Mouse (Mus musculus) intestine, embryonic 14.5 days (tissue): ENCODE results near the gene Pbx1. TPM values are rescaled to one million over a fixed set of nuclear protein-coding genes. Genes with fewer than 3 reads are reported as not detected.

Experiments
- ATAC-seq: fragments of 200-750 bp; cut with Nextera tagmentation; replicated peaks from 2 replicates; pipeline ENCODE4 v1.8.0; 2017; ENCODE audit warnings: low read depth, moderate number of reproducible peaks, moderate TSS enrichment, moderate library complexity; ENCODE audit not compliant: low FRiP score, low TSS enrichment
- DNase-seq: peaks from one replicate; pipeline ENCODE4 v3.0.0-alpha.2; 2018; ENCODE audit warnings: low spot score
- H3K27ac ChIP-seq: fragments of 300-500 bp; sonication (generic); 2 replicates; pipeline ENCODE4 v1.5.1; 2014; ENCODE audit warnings: low read depth, mild to moderate bottlenecking, control low read depth
- H3K27me3 ChIP-seq: fragments of 300-500 bp; sonication (generic); replicated peaks from 2 replicates; pipeline ENCODE4 v1.6.1; 2014; ENCODE audit warnings: low read length, control low read depth; ENCODE audit not compliant: control insufficient read depth, insufficient read depth
- H3K36me3 ChIP-seq: fragments of 300-500 bp; sonication (generic); 2 replicates; pipeline ENCODE4 v1.6.1; 2014; ENCODE audit warnings: low read length, control low read depth; ENCODE audit not compliant: control insufficient read depth, insufficient read depth
- H3K4me1 ChIP-seq: fragments of 300-500 bp; sonication (generic); replicated peaks from 2 replicates; pipeline ENCODE4 v1.6.1; 2014; ENCODE audit warnings: low read length, control low read depth, mixed read lengths; ENCODE audit not compliant: control insufficient read depth, insufficient read depth
- H3K4me2 ChIP-seq: fragments of 300-500 bp; sonication (generic); 2 replicates; pipeline ENCODE4 v1.6.1; 2014; ENCODE audit warnings: low read length
- H3K4me3 ChIP-seq: fragments of 300-500 bp; sonication (generic); 2 replicates; pipeline ENCODE4 v1.5.1; 2014; ENCODE audit warnings: low read depth, low read length, control low read depth, mixed read lengths
- H3K9ac ChIP-seq: fragments of 300-500 bp; sonication (generic); 2 replicates; pipeline ENCODE4 v1.6.1; 2014; ENCODE audit warnings: mild to moderate bottlenecking, low read length
- H3K9me3 ChIP-seq: fragments of 300-500 bp; sonication (generic); 2 replicates; pipeline ENCODE4 v1.6.1; 2016; ENCODE audit warnings: low read length, control low read depth; ENCODE audit not compliant: control insufficient read depth
- WGBS: fragments of 180-500 bp; shearing (Covaris S2); extraction: QIAGEN DNeasy Blood & Tissue Kit; methylation state at CpG from one replicate; pipeline ENCODE4 v1.1.7; 2014; 5-methylcytosine and 5-hydroxymethylcytosine counted together
- polyA plus RNA-seq: library from polyadenylated mRNA; unstranded; fragments of >200 nt; fragmentation: Nextera tagmentation; extraction: Ambion mirVana; gene quantifications from 2 replicates; pipeline ENCODE4 v1.2.1, GENCODE M21; 2014

The Pbx1 gene
- polyA plus RNA-seq, 1 experiment from 2014 or later: 37.3 TPM

DNA sequence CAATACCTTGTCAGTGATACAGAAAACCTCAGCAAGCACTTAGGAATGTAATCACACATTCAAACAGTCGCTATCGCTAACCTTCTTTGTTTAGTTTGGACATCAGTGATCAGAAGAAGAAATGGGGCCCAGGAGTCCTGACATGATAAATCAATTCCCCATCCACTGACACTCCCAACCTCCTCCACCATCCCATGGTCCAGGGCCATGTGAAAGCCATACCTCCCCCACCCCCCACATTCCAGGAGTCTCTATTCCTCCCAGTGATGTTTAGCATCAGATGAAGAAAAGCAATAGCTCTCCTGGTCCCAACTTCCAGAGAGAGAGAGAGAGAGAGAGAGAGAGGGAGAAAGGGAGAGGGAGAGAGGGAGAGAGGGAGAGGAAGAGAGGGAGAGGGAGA, 28.5 kb downstream of the Pbx1 start:
- no peak overlapping the region for H3K9ac ChIP-seq
- H3K36me3 ChIP-seq: peaks cover 13% of the 10 kb centered on the region
- H3K27ac ChIP-seq: no peak overlapping the region
- H3K27me3 ChIP-seq: no peaks in the 10 kb centered on the region
- whole genome bisulfite sequencing: 26% methylated on average over 2 of the region's 2 CpGs
- no peak overlapping the region for H3K4me3 ChIP-seq
- no peak overlapping the region for H3K4me2 ChIP-seq
- H3K9me3 ChIP-seq: no peaks in the 10 kb centered on the region
- no peak for ATAC-seq
- H3K4me1 ChIP-seq: peaks cover 17% of the 10 kb centered on the region
- no peak for DNase-seq

- Histone ChIP-seq H3K9me3 (no peaks in the 10 kb centered on the region), H3K27me3 (no peaks in the 10 kb centered on the region), H3K4me3 (no peak overlapping the region), H3K9ac (no peak overlapping the region), H3K4me1 (peaks cover 17% of the 10 kb centered on the region), H3K36me3 (peaks cover 9% of the 10 kb centered on the region), H3K4me2 (no peak overlapping the region), H3K27ac (no peak overlapping the region)
- WGBS: 43% methylated on average over 7 of the region's 7 CpGs
- no peak for ATAC-seq
- DNase-seq: no peak
Observed at GRCm38 (mm10) chr1:168402683-168403082, 29.4 kb downstream of the Pbx1 start.

DNA sequence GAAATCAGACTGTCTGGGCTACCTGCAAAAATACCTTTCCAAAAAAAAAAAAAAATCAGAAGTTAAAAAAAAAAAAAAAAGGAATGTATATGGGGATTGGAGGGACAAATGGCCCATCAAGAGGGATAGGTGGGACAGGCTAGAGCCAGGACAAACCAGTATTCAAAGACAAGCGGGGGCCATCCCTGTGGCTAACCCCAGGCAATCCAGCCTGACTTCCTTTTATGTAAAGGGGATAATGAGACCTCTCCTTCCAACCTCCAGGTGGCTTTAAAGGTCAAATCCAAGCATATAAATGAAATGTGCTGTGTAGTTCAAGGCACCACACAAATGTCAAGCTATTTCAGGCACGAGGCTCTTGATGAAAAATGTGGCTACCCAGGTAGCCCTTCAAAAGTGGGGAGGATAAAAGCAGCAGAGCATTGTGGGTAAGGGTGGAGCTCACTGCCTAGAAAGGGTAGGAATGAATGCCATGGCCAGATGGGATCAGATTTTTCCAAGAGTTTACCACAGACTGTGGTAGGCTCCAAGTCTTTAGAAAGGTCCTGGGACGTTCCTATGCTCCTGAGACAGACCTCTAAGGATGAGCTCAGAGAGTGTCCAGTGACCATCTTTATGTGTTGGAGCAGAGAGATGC, 36.4 kb downstream of the Pbx1 start:
- Histone ChIP-seq H3K27ac (no peak overlapping the region), H3K36me3 (peaks cover 14% of the 10 kb centered on the region), H3K27me3 (no peaks in the 10 kb centered on the region), H3K9me3 (no peaks in the 10 kb centered on the region), H3K4me2 (no peak overlapping the region), H3K4me1 (peaks cover 27% of the 10 kb centered on the region), H3K9ac (no peak overlapping the region), H3K4me3 (no peak overlapping the region)
- no peak for ATAC-seq
- 82% methylated on average over 3 of the region's 3 CpGs for WGBS
- no peak for DNase-seq

- H3K4me1 ChIP-seq: peaks cover 29% of the 10 kb centered on the region
- H3K9ac ChIP-seq: no peak overlapping the region
- no peaks in the 10 kb centered on the region for H3K9me3 ChIP-seq
- H3K36me3 ChIP-seq: peaks cover 18% of the 10 kb centered on the region; the same call in 1 of the 2 replicates
- H3K27me3 ChIP-seq: no peaks in the 10 kb centered on the region
- H3K27ac ChIP-seq: no peak overlapping the region
- WGBS: 83% methylated on average over 6 of the region's 6 CpGs
- no peak for ATAC-seq
- no peak overlapping the region for H3K4me2 ChIP-seq
- no peak overlapping the region for H3K4me3 ChIP-seq
- no peak for DNase-seq
Observed at GRCm38 (mm10) chr1:168394535-168394934, 37.5 kb downstream of the Pbx1 start.

- no peak overlapping the region for H3K4me2 ChIP-seq
- H3K9ac ChIP-seq: no peak overlapping the region
- H3K27ac ChIP-seq: no peak overlapping the region; the same call in 1 of the 2 replicates
- ATAC-seq (no peak), DNase-seq (no peak)
- H3K36me3 ChIP-seq: peaks cover 19% of the 10 kb centered on the region; the same call in 1 of the 2 replicates
- no peaks in the 10 kb centered on the region for H3K27me3 ChIP-seq
- H3K4me1 ChIP-seq: peaks cover 29% of the 10 kb centered on the region
- 49% methylated on average over 4 of the region's 4 CpGs for WGBS
- H3K9me3 ChIP-seq: no peaks in the 10 kb centered on the region
- no peak overlapping the region for H3K4me3 ChIP-seq
Observed at GRCm38 (mm10) chr1:168393456-168393855, 38.6 kb downstream of the Pbx1 start.

DNA sequence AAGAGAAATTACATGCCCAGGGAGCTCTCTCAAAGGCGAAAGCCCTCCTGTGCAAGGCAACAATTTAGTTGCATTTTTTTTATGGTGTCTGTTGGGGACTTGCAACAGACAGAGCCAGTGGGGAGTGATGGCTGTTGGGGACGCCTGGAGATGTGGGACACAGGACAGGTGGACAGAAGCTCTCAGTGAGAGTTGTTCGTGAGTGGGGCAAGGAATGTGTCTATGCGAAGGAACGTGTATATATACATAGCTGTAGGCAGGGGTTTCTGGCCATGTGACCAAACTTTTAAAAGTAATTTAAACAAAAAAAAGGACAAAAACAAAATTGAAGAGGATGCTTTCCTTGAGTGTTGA, 39.6 kb downstream of the Pbx1 start:
- no peaks in the 10 kb centered on the region for H3K9me3 ChIP-seq
- ATAC-seq (no peak), DNase-seq (no peak)
- 23% methylated on average over 5 of the region's 5 CpGs for WGBS
- H3K27me3 ChIP-seq: no peaks in the 10 kb centered on the region
- no peak overlapping the region for H3K9ac ChIP-seq
- peak overlapping the region; percentile 35 for H3K4me2 ChIP-seq
- peaks cover 29% of the 10 kb centered on the region for H3K4me1 ChIP-seq
- H3K27ac ChIP-seq: peak overlapping the region; percentile 70
- H3K4me3 ChIP-seq: no peak overlapping the region
- H3K36me3 ChIP-seq: peaks cover 19% of the 10 kb centered on the region; the same call in 1 of the 2 replicates

DNA sequence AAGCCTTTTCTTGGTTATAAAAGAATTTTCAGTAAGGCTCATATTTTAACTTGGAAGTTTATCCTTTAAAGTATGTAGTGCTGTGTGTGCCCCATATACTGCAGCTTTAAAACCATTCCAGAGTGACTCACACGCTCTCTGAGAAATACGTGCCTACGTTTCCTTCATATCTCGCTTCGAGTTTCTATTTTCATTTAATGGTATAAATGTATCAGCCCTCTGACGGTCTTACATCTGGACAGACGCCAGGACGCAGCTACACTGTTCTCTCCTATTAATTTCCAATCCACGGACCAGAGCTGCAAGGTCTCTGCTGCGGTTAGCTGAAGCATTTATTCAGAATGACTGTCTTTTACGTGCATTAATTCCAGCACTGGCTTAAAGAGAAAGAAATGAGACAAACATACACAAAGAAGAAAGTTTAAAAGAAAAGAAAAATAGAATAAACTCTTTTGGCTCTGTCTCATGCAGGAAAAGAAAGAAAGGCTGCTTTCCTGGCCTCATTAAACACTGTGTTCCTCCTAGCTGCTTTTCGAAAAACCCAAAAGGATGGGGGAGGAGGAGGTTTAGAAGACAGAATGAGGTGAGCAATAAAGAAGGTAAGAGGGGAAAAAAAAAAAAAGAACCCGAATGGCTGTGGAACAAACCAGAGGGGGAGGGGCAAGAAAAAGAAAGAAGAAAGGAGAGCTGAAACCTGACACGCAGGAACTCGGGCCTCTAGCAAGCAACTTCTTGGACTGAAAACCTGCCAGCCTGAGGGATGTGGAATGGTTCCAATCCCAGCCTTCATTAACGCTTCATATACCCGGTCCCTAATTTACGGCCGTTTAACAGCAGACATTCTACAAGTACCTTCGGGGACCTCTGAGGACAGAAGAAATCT, 40.2 kb downstream of the Pbx1 start:
- H3K27ac ChIP-seq: peak overlapping the region; percentile 70
- peaks cover 32% of the 10 kb centered on the region for H3K4me1 ChIP-seq
- DNase-seq: no peak
- 0 out of 2 replicates have a peak, but pooled peaks have one; percentile 33 for ATAC-seq
- H3K27me3 ChIP-seq: no peaks in the 10 kb centered on the region
- H3K36me3 ChIP-seq: peaks cover 19% of the 10 kb centered on the region; the same call in 1 of the 2 replicates
- no peak overlapping the region for H3K4me3 ChIP-seq
- H3K4me2 ChIP-seq: peak overlapping the region; percentile 35
- no peaks in the 10 kb centered on the region for H3K9me3 ChIP-seq
- WGBS: 23% methylated on average over 20 of the region's 20 CpGs
- H3K9ac ChIP-seq: no peak overlapping the region

DNA sequence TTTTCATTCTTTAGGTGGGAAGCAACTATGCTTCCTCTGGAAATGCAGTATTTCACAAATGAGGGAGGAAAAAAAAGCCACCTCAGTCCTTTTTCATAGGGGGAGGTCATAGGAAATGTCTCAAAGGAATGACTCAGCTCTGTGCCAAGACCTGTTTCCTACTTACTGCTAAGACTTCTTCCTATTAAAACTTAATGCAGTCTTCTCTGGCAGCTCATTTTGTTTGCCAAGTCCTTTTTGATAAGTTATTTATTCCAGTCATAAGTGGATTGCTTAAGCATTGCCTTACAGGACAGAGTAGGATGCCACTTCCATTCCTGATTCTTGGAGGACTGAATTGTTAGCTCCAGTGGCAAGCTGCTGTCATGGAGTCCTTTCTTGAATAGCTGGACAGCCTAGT, 41.3 kb downstream of the Pbx1 start:
- no peak overlapping the region for H3K4me2 ChIP-seq
- H3K27me3 ChIP-seq: no peaks in the 10 kb centered on the region
- H3K27ac ChIP-seq: no peak overlapping the region
- H3K9ac ChIP-seq: no peak overlapping the region
- H3K4me3 ChIP-seq: no peak overlapping the region
- ATAC-seq (no peak), DNase-seq (no peak)
- peaks cover 19% of the 10 kb centered on the region; the same call in 1 of the 2 replicates for H3K36me3 ChIP-seq
- H3K9me3 ChIP-seq: no peaks in the 10 kb centered on the region
- H3K4me1 ChIP-seq: peaks cover 41% of the 10 kb centered on the region
